Mouse (Mus musculus): ENCODE results near the gene Fnip2. TPM values are rescaled to one million over a fixed set of nuclear protein-coding genes. Genes with fewer than 3 reads are reported as not detected.
"Not testable (repeated sequence)": the region's sequence is repeated elsewhere in the genome, so short reads cannot be mapped to it uniquely, and the experiment has no call there.

Fnip2 gene
- polyA plus RNA-seq, 1 experiment, result 0.36 TPM

- Histone ChIP-seq H3K27me3 (ENCODE audit: control insufficient read depth) (no peaks in the 10 kb centered on the region), H3K9me3 (ENCODE audit: control insufficient read depth, low read length) (no peaks in the 10 kb centered on the region), H3K4me3 (replicated peaks) (no peak overlapping the region), H3K4me1 (ENCODE audit: control insufficient read depth) (peaks cover 14% of the 10 kb centered on the region), H3K36me3 (ENCODE audit: control insufficient read depth) (peaks cover 99% of the 10 kb centered on the region)
- no peak for TF ChIP-seq GATA1 (IDR thresholded peaks at IDR 0.05; ENCODE audit: low read length)
- no peak for TF ChIP-seq TAL1 (IDR thresholded peaks at IDR 0.05; ENCODE audit: low read length)
Measured at GRCm38 (mm10) chr3:79474911-79475310, 92.7 kb downstream of the Fnip2 start.

GRCm38 (mm10) chr3:79472362-79472761 is 95.2 kb downstream of the Fnip2 start:
- Histone ChIP-seq H3K4me3 (replicated peaks) (no peak overlapping the region), H3K36me3 (ENCODE audit: control insufficient read depth) (peaks cover 98% of the 10 kb centered on the region), H3K27me3 (ENCODE audit: control insufficient read depth) (no peaks in the 10 kb centered on the region), H3K4me1 (ENCODE audit: control insufficient read depth) (no peaks in the 10 kb centered on the region), H3K9me3 (ENCODE audit: control insufficient read depth, low read length) (no peaks in the 10 kb centered on the region)
- TF ChIP-seq GATA1 (IDR thresholded peaks at IDR 0.05; ENCODE audit: low read length) (no peak), TAL1 (IDR thresholded peaks at IDR 0.05; ENCODE audit: low read length) (no peak)

- peaks cover 99% of the 10 kb centered on the region for H3K36me3 ChIP-seq (ENCODE audit: control insufficient read depth)
- no peak overlapping the region for H3K4me3 ChIP-seq (replicated peaks)
- H3K27me3 ChIP-seq (ENCODE audit: control insufficient read depth), result no peaks in the 10 kb centered on the region
- no peaks in the 10 kb centered on the region for H3K9me3 ChIP-seq (ENCODE audit: control insufficient read depth, low read length)
- TF ChIP-seq GATA1 (IDR thresholded peaks at IDR 0.05; ENCODE audit: low read length) (no peak), TAL1 (IDR thresholded peaks at IDR 0.05; ENCODE audit: low read length) (no peak)
- H3K4me1 ChIP-seq (ENCODE audit: control insufficient read depth), result no peaks in the 10 kb centered on the region
Measured at GRCm38 (mm10) chr3:79469440-79469839, 98.2 kb downstream of the Fnip2 start.

- no peaks in the 10 kb centered on the region for H3K9me3 ChIP-seq (ENCODE audit: control insufficient read depth, low read length)
- no peak overlapping the region for H3K4me3 ChIP-seq (replicated peaks)
- H3K36me3 ChIP-seq (ENCODE audit: control insufficient read depth), result peaks cover 90% of the 10 kb centered on the region
- peaks cover 4% of the 10 kb centered on the region for H3K4me1 ChIP-seq (ENCODE audit: control insufficient read depth)
- H3K27me3 ChIP-seq (ENCODE audit: control insufficient read depth), result no peaks in the 10 kb centered on the region
- TF ChIP-seq GATA1 (IDR thresholded peaks at IDR 0.05; ENCODE audit: low read length) (no peak), TAL1 (IDR thresholded peaks at IDR 0.05; ENCODE audit: low read length) (no peak)
Measured at GRCm38 (mm10) chr3:79458651-79459275, 108.8 kb downstream of the Fnip2 start.

- Histone ChIP-seq H3K36me3 (ENCODE audit: control insufficient read depth) (peaks cover 70% of the 10 kb centered on the region), H3K4me3 (replicated peaks) (no peak overlapping the region), H3K9me3 (ENCODE audit: control insufficient read depth, low read length) (no peaks in the 10 kb centered on the region), H3K27me3 (ENCODE audit: control insufficient read depth) (no peaks in the 10 kb centered on the region), H3K4me1 (ENCODE audit: control insufficient read depth) (peaks cover 4% of the 10 kb centered on the region)
- TF ChIP-seq GATA1 (IDR thresholded peaks at IDR 0.05; ENCODE audit: low read length) (no peak), TAL1 (IDR thresholded peaks at IDR 0.05; ENCODE audit: low read length) (no peak)
Measured at GRCm38 (mm10) chr3:79455761-79456160, 111.8 kb downstream of the Fnip2 start.

- TF ChIP-seq TAL1 (IDR thresholded peaks at IDR 0.05; ENCODE audit: low read length), result no peak
- TF ChIP-seq GATA1 (IDR thresholded peaks at IDR 0.05; ENCODE audit: low read length), result no peak
- Histone ChIP-seq H3K27me3 (ENCODE audit: control insufficient read depth) (no peaks in the 10 kb centered on the region), H3K9me3 (ENCODE audit: control insufficient read depth, low read length) (no peaks in the 10 kb centered on the region), H3K4me1 (ENCODE audit: control insufficient read depth) (peaks cover 4% of the 10 kb centered on the region), H3K4me3 (replicated peaks) (no peak overlapping the region), H3K36me3 (ENCODE audit: control insufficient read depth) (peaks cover 43% of the 10 kb centered on the region)
Measured at GRCm38 (mm10) chr3:79452696-79453263, 114.8 kb downstream of the Fnip2 start.

GRCm38 (mm10) chr3:79449361-79449760 is 118.2 kb downstream of the Fnip2 start:
- peaks cover 19% of the 10 kb centered on the region for H3K36me3 ChIP-seq (ENCODE audit: control insufficient read depth)
- no peak overlapping the region for H3K4me3 ChIP-seq (replicated peaks)
- H3K4me1 ChIP-seq (ENCODE audit: control insufficient read depth), result peaks cover 4% of the 10 kb centered on the region
- no peaks in the 10 kb centered on the region for H3K9me3 ChIP-seq (ENCODE audit: control insufficient read depth, low read length)
- TF ChIP-seq TAL1 (IDR thresholded peaks at IDR 0.05; ENCODE audit: low read length), result no peak
- no peak for TF ChIP-seq GATA1 (IDR thresholded peaks at IDR 0.05; ENCODE audit: low read length)
- no peaks in the 10 kb centered on the region for H3K27me3 ChIP-seq (ENCODE audit: control insufficient read depth)

- Histone ChIP-seq H3K27me3 (ENCODE audit: control insufficient read depth) (no peaks in the 10 kb centered on the region), H3K36me3 (ENCODE audit: control insufficient read depth) (peaks cover 10% of the 10 kb centered on the region), H3K9me3 (ENCODE audit: control insufficient read depth, low read length) (no peaks in the 10 kb centered on the region), H3K4me1 (ENCODE audit: control insufficient read depth) (no peaks in the 10 kb centered on the region), H3K4me3 (replicated peaks) (no peak overlapping the region)
- TF ChIP-seq TAL1 (IDR thresholded peaks at IDR 0.05; ENCODE audit: low read length) (no peak), GATA1 (IDR thresholded peaks at IDR 0.05; ENCODE audit: low read length) (no peak)
Measured at GRCm38 (mm10) chr3:79448421-79448820, 119.2 kb downstream of the Fnip2 start.

GRCm38 (mm10) chr3:79446648-79447047 is 120.9 kb downstream of the Fnip2 start:
- not testable (repeated sequence) for H3K4me1 ChIP-seq (ENCODE audit: control insufficient read depth); H3K36me3 ChIP-seq (ENCODE audit: control insufficient read depth)

GRCm38 (mm10) chr3:79446124-79446523 is 121.5 kb downstream of the Fnip2 start:
- H3K4me1 ChIP-seq (ENCODE audit: control insufficient read depth), result no peaks in the 10 kb centered on the region
- no peak for TF ChIP-seq TAL1 (IDR thresholded peaks at IDR 0.05; ENCODE audit: low read length)
- TF ChIP-seq GATA1 (IDR thresholded peaks at IDR 0.05; ENCODE audit: low read length), result no peak
- H3K27me3 ChIP-seq (ENCODE audit: control insufficient read depth), result no peaks in the 10 kb centered on the region
- no peak overlapping the region for H3K4me3 ChIP-seq (replicated peaks)
- peaks cover 3% of the 10 kb centered on the region for H3K36me3 ChIP-seq (ENCODE audit: control insufficient read depth)
- H3K9me3 ChIP-seq (ENCODE audit: control insufficient read depth, low read length), result no peaks in the 10 kb centered on the region

More at GRCm38 (mm10) chr3:79446648-79447047, 120.9 kb downstream of the Fnip2 start:
- not testable (repeated sequence) for H3K27me3 ChIP-seq (ENCODE audit: control insufficient read depth); H3K9me3 ChIP-seq (ENCODE audit: control insufficient read depth, low read length); H3K4me3 ChIP-seq (replicated peaks)
